Mouse (Mus musculus) myocyte (in vitro differentiated cells): ENCODE measurements around the gene Tmem108.

ENCODE experiments used
- CEBPB ChIP-seq: IDR thresholded peaks from 2 replicates; pipeline ENCODE4 v1.6.1; 2011; ENCODE audit warnings: mild to moderate bottlenecking, moderate library complexity; ENCODE audit not compliant: poor library complexity, insufficient read depth, severe bottlenecking
- E2F4 ChIP-seq: IDR thresholded peaks from one replicate; pipeline ENCODE4 v1.6.1; 2011; ENCODE audit warnings: mild to moderate bottlenecking, control low read depth, moderate library complexity; ENCODE audit not compliant: insufficient read depth
- POLR2A ChIP-seq: IDR thresholded peaks from one replicate; pipeline ENCODE4 v1.6.1; 2011; ENCODE audit warnings: low read depth, mild to moderate bottlenecking, control low read depth, moderate library complexity; ENCODE audit not compliant: insufficient read length

DNA sequence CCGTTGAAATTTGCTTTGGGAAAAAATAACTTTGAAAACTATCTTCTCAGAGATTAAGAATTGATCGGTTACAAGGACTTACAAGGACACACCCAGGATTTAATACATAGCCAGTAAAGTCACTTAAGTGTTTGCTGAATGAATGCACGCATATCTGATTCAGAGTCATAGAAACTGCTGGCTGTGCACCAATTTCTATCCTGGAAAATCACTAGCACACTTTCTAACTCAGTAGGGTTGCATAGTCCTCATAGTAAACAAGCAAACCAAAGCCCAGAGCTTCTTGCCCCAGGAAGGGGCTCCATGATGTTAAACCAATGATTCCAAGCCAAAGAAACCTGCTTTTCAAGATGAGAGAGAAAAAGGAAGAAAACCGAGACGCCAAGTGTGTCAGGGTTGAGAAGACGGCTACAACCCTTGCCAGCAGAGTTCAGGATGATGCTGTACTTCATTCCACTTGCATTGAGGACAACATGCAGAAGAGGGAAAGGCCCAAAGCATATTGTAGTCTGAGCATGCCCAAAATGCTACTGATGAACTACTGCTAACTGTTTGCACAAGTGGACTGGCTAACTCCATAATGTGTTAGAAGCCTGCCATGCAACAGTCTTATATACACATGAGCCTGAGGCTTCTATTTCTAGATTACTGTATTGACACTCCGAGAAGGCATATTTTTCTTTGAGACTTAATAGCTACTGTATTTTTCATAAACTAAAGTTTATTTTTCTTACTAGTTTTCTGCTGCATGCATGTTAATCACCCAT lies 167.0 kb downstream of the Tmem108 start:
- TF ChIP-seq E2F4 (no peak), POLR2A (no peak), CEBPB (no peak)
